Mouse (Mus musculus) neutrophil, adult 59 days (primary cell): ENCODE measurements around the gene Trim44. TPM values are rescaled to one million over a fixed set of nuclear protein-coding genes. Genes with fewer than 3 reads are reported as not detected.

Experiments used
- total RNA-seq, 2 experiments: library from RNA; stranded (reverse); gene quantifications; 1 replicate in 1 of 2; 2 replicates in 1 of 2; pipeline ENCODE4 v1.2.4; 2023

Gene Trim44
- total RNA-seq = 10 to 100 TPM; 10.9 to 11.5 TPM

DNA sequence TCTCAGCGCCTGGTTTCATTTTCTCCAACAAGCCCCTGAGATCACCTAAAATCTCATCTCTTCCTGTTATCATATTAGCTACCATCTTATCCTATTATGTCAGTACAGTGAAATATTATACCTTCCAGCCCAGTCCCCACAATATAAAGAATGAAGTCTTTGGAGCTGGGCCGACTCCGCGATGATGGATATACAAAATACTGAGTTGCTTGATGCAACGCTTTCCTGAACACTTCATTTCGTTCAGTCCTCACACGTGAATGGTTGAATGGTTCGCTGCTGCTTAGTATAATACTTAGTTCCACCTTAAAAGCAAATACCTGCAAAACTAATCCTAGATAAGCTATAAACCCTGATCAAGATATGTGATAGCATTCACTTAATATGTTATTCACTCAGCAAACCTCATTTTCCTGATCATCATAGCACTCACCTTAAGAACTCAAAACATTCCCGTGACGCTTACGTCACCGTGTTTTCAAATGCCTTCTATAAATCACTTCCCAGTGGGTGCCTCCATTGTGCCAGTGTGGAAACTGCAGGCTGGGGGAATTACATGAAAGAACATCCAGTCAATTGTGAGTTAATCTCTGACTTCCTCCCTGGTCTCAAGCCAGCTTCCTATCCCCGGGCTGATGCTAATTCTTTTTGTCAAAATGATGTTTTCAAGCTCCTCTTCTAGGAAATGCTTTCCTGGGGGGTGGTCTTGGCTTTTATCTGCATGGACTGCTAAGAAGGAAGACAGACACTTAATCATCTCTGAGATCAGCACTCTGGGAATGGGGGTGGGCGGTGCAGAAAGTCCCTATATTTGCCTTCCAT is at the start of gene Trim44:
Gene Trim44, minus strand, starts transcription at position 466 of the 822 bp plus-strand sequence.

DNA sequence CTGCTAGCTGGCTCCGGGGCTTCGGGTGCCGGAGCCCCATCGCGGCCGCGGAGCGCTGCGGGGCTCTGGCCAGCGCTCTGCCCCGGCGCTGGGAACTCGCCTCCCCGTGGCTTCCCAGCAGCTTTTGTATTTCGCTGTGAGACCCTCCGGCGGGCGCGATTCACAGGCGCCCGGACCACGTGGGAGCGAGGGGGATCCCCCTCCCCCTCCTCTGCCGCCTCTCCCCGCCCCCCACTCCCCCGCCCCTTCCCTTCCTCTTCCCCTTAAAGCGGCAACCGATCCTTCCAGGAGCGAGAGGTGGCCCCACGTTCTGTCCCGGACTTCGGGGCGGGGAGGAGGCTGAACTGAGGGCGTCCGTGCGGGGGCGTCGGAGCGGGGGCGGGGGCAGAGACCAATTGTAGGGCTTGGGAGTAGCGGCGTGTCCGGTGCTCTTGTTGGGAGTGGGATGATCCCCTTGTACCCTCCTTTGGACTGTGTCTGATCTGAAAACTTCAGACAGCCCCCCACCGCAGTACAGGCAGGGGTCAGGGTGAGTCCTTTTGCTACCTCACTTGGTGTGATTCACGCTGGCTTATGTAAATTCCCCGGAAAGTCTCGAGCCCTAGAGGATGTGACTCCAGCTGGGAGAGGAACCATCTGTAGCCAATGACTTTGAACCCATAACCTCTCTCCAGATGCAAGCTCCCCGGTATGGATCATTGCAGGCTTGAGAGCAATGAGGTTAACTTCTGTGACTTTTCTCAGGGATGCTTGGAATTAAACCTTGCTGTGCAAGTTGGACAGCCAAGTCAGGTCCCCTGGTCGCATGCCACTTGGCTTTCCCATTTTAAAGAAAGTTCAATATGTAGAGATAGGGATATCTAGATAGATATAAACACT is 44.3 kb upstream of the Trim44 start, which contains the start of gene Fjx1:
Gene Fjx1, minus strand, starts transcription at position 829 of the 879 bp plus-strand sequence.

Other genes starting within 250 kb of the Trim44 start
- gene Ldlrad3, start 221.4 kb downstream of the Trim44 start, total RNA-seq = 10 to 100 TPM; 16.6 to 30.6 TPM
- gene Fjx1, start 44.7 kb upstream of the Trim44 start, total RNA-seq = not detected
- gene Pamr1, start 142.2 kb upstream of the Trim44 start, total RNA-seq = not detected